Mouse (Mus musculus) liver, postnatal 0 days (tissue): Measurements from ENCODE around the gene Gm44596. TPM values are rescaled to one million over a fixed set of nuclear protein-coding genes. Genes with fewer than 3 reads are reported as not detected.
A peak's percentile ranks its signal among the peaks of the same experiment; 100 is the strongest.

Source experiments
- ATAC-seq: fragments of 200-750 bp; cut with Nextera tagmentation; 2 replicates; pipeline ENCODE4 v1.8.0; 2017; ENCODE audit warnings: mild to moderate bottlenecking, moderate library complexity
- DNase-seq: peaks from one replicate; pipeline ENCODE4 v3.0.0-alpha.2; 2016
- H3K27ac ChIP-seq: fragments of 300-500 bp; sonication (generic); 2 replicates; pipeline ENCODE4 v1.5.1; 2014; ENCODE audit warnings: antibody characterized with exemption, moderate library complexity, mild to moderate bottlenecking, low read depth
- H3K27me3 ChIP-seq: fragments of 300-500 bp; sonication (generic); 2 replicates; pipeline ENCODE4 v1.6.1; 2014; ENCODE audit warnings: low read length, control low read depth, mixed read lengths; ENCODE audit not compliant: insufficient read depth
- H3K36me3 ChIP-seq: fragments of 300-500 bp; sonication (generic); replicated peaks from 2 replicates; pipeline ENCODE4 v1.6.1; 2014; ENCODE audit warnings: mild to moderate bottlenecking, control low read depth, low read length, moderate library complexity, mixed read lengths; ENCODE audit not compliant: insufficient read depth
- H3K4me1 ChIP-seq: fragments of 300-500 bp; sonication (generic); 2 replicates; pipeline ENCODE4 v1.6.1; 2014; ENCODE audit warnings: antibody characterized with exemption, mild to moderate bottlenecking, control low read depth; ENCODE audit not compliant: insufficient read depth
- H3K4me2 ChIP-seq: fragments of 300-500 bp; sonication (generic); 2 replicates; pipeline ENCODE4 v1.6.1; 2014; ENCODE audit warnings: low read depth, mild to moderate bottlenecking, low read length, moderate library complexity, mixed read lengths
- H3K4me3 ChIP-seq: fragments of 300-500 bp; sonication (generic); 2 replicates; pipeline ENCODE4 v1.5.1; 2014; ENCODE audit warnings: low read depth, low read length
- H3K9ac ChIP-seq: fragments of 300-500 bp; sonication (generic); replicated peaks from 2 replicates; pipeline ENCODE4 v1.6.1; 2014; ENCODE audit warnings: mild to moderate bottlenecking, moderate library complexity
- H3K9me3 ChIP-seq: fragments of 300-500 bp; sonication (generic); 2 replicates; pipeline ENCODE4 v1.6.1; 2016; ENCODE audit warnings: mild to moderate bottlenecking, control low read depth, low read length, mixed read lengths
- CTCF ChIP-seq: sonication (generic); IDR thresholded peaks from 2 replicates; pipeline ENCODE4 v1.5.1; 2016; ENCODE audit warnings: antibody characterized with exemption, low read depth
- EP300 ChIP-seq: IDR thresholded peaks from 2 replicates; pipeline ENCODE4 v1.6.1; 2016; ENCODE audit warnings: antibody characterized with exemption, low read depth, mild to moderate bottlenecking
- WGBS: fragments of 180-500 bp; shearing (Covaris S2); extraction: QIAGEN DNeasy Blood & Tissue Kit; methylation state at CpG from one replicate; pipeline ENCODE4 v1.1.7; 2014; ENCODE audit not compliant: insufficient replicate concordance; 5-methylcytosine and 5-hydroxymethylcytosine counted together
- polyA plus RNA-seq: library from polyadenylated mRNA; unstranded; fragments of >200 nt; fragmentation: Nextera tagmentation; extraction: Ambion mirVana; gene quantifications from 2 replicates; pipeline ENCODE4 v1.2.1, GENCODE M21; 2015

Gm44596 gene
- polyA plus RNA-seq, 1 experiment from 2014 or later = not detected

DNA sequence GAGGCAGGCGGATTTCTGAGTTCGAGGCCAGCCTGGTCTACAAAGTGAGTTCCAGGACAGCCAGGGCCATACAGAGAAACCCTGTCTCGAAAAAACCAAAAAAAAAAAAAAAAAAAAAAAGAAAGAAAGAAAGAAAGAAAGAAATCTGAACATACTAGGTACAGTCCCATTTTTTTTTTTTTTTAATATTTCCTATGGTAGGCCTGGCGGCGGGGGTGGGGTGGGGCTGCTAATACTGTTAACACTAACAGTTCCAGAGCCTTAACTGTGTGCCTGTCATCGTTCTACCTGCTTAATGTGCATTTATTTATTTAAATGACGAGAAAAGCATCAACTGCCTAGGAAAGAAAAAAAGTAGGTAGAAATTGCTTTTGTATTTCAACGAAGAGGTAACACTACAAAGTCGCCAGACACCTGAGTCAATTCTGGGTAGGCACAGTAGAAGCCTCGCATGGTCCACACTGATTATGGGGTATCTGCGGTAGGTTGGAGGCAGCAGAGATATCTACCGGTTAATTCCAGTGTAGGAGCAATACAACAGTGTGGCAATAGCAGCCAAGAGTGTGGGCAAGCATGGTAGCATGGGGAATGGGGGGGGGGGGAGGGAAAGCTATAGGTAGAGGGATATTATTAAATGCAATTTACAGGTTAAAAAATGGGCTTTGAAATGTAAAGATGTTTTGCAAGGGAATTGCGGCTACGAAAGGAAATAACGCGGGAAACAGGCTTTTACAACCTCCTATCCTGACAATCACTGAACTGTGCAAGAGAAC, 48.4 kb downstream of the Gm44596 start:
- peaks cover 2% of the 10 kb centered on the region; the same call in 1 of the 2 replicates for H3K36me3 ChIP-seq
- peak overlapping the region; percentile 91 for H3K27ac ChIP-seq
- H3K27me3 ChIP-seq = no peaks in the 10 kb centered on the region
- H3K4me1 ChIP-seq = no peaks in the 10 kb centered on the region; the same call in none of the 2 replicates
- H3K9ac ChIP-seq = peak overlapping the region; percentile 74
- peak; percentile 42 for ATAC-seq
- peak overlapping the region; percentile 69 for H3K4me3 ChIP-seq
- peak overlapping the region; percentile 81 for H3K4me2 ChIP-seq
- 29% methylated on average over 14 of the region's 16 CpGs for WGBS
- TF ChIP-seq EP300 (no peak; the same call in 1 of the 2 replicates), CTCF (no peak)
- no peaks in the 10 kb centered on the region for H3K9me3 ChIP-seq
- no peak for DNase-seq

DNA sequence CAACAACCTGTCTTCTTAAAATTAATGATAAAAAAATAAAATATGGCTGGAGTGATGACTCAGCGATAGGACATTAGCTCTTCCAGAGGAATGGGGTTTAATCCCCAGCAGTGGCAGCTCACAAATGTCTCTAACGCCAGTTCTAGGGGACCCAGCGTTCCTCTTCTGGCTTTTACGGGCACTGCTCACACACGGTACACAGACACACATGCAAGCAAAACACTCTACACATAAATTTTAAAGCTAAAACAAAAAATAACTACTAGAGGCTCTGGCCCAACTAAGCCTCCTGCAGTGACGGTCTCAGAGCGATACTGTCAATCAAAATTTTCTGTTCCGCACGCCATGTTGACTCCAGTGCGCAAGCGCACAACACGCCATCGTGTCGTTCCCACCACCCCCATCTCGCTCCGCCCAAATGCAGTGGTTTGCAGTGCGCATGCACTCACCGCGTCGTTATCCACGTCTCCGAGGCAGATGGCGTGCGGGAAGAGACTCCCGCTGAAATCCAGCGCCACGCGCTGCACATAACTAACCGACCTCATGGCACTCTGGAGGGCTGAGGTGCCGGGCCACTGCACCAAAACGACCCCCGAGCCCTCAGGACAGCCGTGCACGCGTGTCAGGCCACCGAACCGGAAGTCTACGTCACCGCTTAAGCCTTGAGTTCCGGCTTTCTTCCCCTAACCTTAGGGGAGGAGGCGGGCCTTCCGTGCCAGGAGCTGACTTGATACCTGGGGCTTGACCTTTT, 49.1 kb downstream of the Gm44596 start, which contains the start of gene Itfg2:
Gene Itfg2 (minus strand): TSS at position 663 of the 751 bp plus-strand sequence.
- ATAC-seq (peak; percentile 98), DNase-seq (peak; percentile 96)

DNA sequence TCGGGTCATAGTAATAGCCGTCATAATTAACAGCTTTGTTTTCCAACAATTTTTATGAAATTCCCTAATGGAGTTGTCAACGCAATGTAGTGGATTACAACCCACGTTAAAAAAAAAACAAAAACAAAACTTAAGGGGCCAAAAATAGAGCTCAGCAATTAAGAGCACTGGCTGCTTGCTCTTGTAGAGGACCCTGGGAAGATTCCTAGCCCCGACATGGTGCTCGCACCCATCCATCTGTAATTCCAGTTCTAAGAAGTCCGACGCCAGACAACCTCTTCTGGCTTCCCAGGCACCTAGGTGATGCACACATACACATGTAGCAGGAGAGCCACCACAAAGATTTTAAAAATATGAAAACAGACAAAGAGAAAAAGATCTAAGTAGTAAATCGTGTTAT, 49.7 kb downstream of the Gm44596 start:
- DNase-seq (no peak), ATAC-seq (no peak)
- Histone ChIP-seq H3K4me2 (peak overlapping the region; percentile 81), H3K9ac (peak overlapping the region; percentile 74), H3K36me3 (peaks cover 9% of the 10 kb centered on the region), H3K27ac (peak overlapping the region; percentile 91), H3K4me3 (peak overlapping the region; percentile 69), H3K27me3 (no peaks in the 10 kb centered on the region), H3K4me1 (no peaks in the 10 kb centered on the region; the same call in none of the 2 replicates), H3K9me3 (no peaks in the 10 kb centered on the region)
- no peak for TF ChIP-seq CTCF
- no peak for TF ChIP-seq EP300
- WGBS = 22% methylated on average over 9 of the region's 9 CpGs

More for the DNA sequence above, 49.1 kb downstream of the Gm44596 start, which contains the start of gene Itfg2:
- H3K4me3 ChIP-seq = peak within 1 kb of the TSS; percentile 69
- WGBS = 0% methylated on average over 42 of the region's 42 CpGs
- TF ChIP-seq CTCF = no peak
- no peak for TF ChIP-seq EP300
- H3K9ac ChIP-seq = peak within 1 kb of the TSS; percentile 74
- H3K4me2 ChIP-seq = peak within 1 kb of the TSS; percentile 81
- no peaks in the 10 kb centered on the region for H3K27me3 ChIP-seq
- no peaks in the 10 kb centered on the region for H3K9me3 ChIP-seq
- peak within 1 kb of the TSS; percentile 91 for H3K27ac ChIP-seq
- no peaks in the 10 kb centered on the region; the same call in none of the 2 replicates for H3K4me1 ChIP-seq
- peaks cover 5% of the 10 kb centered on the region; the same call in 1 of the 2 replicates for H3K36me3 ChIP-seq

DNA sequence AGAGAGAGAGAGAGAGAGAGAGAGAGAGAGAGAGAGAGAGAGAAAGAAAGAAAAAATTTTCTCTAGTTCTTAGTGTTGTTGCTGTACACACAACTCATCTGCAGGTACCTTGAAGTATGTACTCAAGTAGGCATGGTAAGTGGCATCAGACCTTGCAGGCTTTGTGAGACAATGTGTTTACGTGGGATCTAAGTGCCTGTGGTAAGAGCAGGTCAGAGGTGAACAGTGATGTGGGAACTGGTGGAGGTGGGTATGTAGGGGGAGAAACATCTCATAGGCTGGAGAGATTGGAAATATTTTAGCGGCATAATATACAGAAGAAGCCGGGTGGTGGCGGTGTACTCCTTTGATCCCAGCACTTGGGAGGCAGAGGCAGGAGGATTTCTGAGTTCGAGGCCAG, 52.3 kb downstream of the Gm44596 start:
- no peaks in the 10 kb centered on the region; the same call in none of the 2 replicates for H3K4me1 ChIP-seq
- ATAC-seq (no peak), DNase-seq (no peak)
- no peak overlapping the region for H3K4me2 ChIP-seq
- no peak overlapping the region for H3K9ac ChIP-seq
- H3K36me3 ChIP-seq = peaks cover 30% of the 10 kb centered on the region
- TF ChIP-seq EP300 (no peak), CTCF (no peak)
- no peaks in the 10 kb centered on the region for H3K27me3 ChIP-seq
- 83% methylated on average over 5 of the region's 5 CpGs for WGBS
- no peak overlapping the region for H3K27ac ChIP-seq
- no peak overlapping the region for H3K4me3 ChIP-seq
- H3K9me3 ChIP-seq = no peaks in the 10 kb centered on the region

DNA sequence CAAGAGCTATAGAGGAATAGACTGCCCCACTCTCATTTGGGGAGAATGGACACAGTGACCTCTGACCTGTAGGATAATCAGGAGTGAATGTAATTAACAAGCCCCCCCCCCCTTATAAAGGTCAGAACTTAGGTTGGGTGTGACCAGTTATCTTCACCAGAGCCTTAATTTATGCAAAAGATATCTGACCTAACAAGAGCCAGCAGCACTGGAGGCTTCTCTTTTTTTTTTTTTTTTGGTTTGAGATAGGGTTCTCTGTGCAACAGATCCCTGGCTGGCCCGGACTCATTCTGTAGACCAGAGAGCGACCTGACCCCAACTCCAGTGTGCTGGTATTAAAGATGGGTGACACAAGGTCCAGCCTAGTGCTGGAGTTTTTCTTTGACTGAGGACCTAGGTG, 54.0 kb downstream of the Gm44596 start:
- peaks cover 47% of the 10 kb centered on the region for H3K36me3 ChIP-seq
- no peak for ATAC-seq
- 84% methylated on average over 2 of the region's 2 CpGs for WGBS
- H3K9ac ChIP-seq = no peak overlapping the region
- no peaks in the 10 kb centered on the region for H3K27me3 ChIP-seq
- H3K4me3 ChIP-seq = no peak overlapping the region
- TF ChIP-seq EP300 (no peak), CTCF (no peak)
- no peaks in the 10 kb centered on the region for H3K9me3 ChIP-seq
- H3K4me2 ChIP-seq = no peak overlapping the region
- no peaks in the 10 kb centered on the region; the same call in none of the 2 replicates for H3K4me1 ChIP-seq
- no peak for DNase-seq
- no peak overlapping the region for H3K27ac ChIP-seq

DNA sequence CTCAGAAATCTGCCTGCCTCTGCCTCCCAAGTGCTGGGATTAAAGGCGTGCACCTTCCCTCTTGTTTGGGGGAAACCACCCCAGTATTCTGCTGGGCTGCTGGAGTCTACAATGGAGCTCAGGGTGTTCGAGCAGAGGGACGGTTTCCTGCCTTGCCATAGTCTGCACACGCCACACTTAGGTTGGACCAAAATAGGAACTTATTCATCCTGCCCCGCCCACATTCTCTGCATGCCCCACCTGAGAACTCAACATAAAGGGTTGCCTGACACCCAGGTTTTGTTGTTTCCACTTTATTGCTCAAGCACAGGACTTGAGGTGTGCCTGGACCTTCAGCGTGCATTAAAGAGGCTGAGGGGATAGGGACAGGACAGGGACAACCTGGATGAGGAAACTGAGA, 54.5 kb downstream of the Gm44596 start:
- DNase-seq (no peak), ATAC-seq (no peak)
- peaks cover 51% of the 10 kb centered on the region for H3K36me3 ChIP-seq
- H3K9me3 ChIP-seq = no peaks in the 10 kb centered on the region
- H3K27ac ChIP-seq = no peak overlapping the region
- WGBS = 73% methylated on average over 6 of the region's 6 CpGs
- TF ChIP-seq EP300 = no peak
- no peak for TF ChIP-seq CTCF
- no peak overlapping the region for H3K9ac ChIP-seq
- H3K4me3 ChIP-seq = no peak overlapping the region
- no peaks in the 10 kb centered on the region for H3K27me3 ChIP-seq
- H3K4me2 ChIP-seq = no peak overlapping the region
- H3K4me1 ChIP-seq = no peaks in the 10 kb centered on the region; the same call in none of the 2 replicates
